Mouse (Mus musculus): Measurements from ENCODE around the gene Gcnt3. TPM values are rescaled to one million over a fixed set of nuclear protein-coding genes. Genes with fewer than 3 reads are reported as not detected.
A peak's percentile ranks its signal among the peaks of the same experiment; 100 is the strongest.

The Gcnt3 gene
- polyA plus RNA-seq, 1 experiment from 2014 or later, result 0.23 TPM

- WGBS, result 65% methylated on average over 8 of the region's 8 CpGs
- H3K4me1 ChIP-seq, result no peaks in the 10 kb centered on the region
- ATAC-seq (ENCODE audit: insufficient number of reproducible peaks, low FRiP score, low TSS enrichment, low read depth), result no peak
These were observed 32.1 kb upstream of the Gcnt3 start for GRCm38 (mm10) chr9:70069961-70070435.

GRCm38 (mm10) chr9:70067497-70067896, 29.6 kb upstream of the Gcnt3 start:
- no peak for ATAC-seq (ENCODE audit: insufficient number of reproducible peaks, low FRiP score, low TSS enrichment, low read depth)

More at GRCm38 (mm10) chr9:70069961-70070435, 32.1 kb upstream of the Gcnt3 start:
- H3K27me3 ChIP-seq, result 0 out of 2 replicates have a peak, but pooled peaks cover 2% of the 10 kb centered on the region
- H3K27ac ChIP-seq (replicated peaks), result no peak overlapping the region
- no peaks in the 10 kb centered on the region for H3K9me3 ChIP-seq (replicated peaks)
- H3K9ac ChIP-seq, result no peak overlapping the region
- H3K4me3 ChIP-seq (replicated peaks), result no peak overlapping the region
- H3K4me2 ChIP-seq (replicated peaks), result no peak overlapping the region
- H3K36me3 ChIP-seq, result no peaks in the 10 kb centered on the region

GRCm38 (mm10) chr9:70062012-70062411, 24.1 kb upstream of the Gcnt3 start:
- no peak overlapping the region for H3K4me3 ChIP-seq (replicated peaks)
- no peaks in the 10 kb centered on the region for H3K9me3 ChIP-seq (replicated peaks)
- ATAC-seq (ENCODE audit: insufficient number of reproducible peaks, low FRiP score, low TSS enrichment, low read depth), result no peak
- no peaks in the 10 kb centered on the region for H3K4me1 ChIP-seq
- H3K27ac ChIP-seq (replicated peaks), result no peak overlapping the region
- no peak overlapping the region for H3K9ac ChIP-seq
- 74% methylated on average over 3 of the region's 3 CpGs for WGBS
- no peaks in the 10 kb centered on the region for H3K36me3 ChIP-seq
- no peaks in the 10 kb centered on the region for H3K27me3 ChIP-seq
- no peak overlapping the region for H3K4me2 ChIP-seq (replicated peaks)

More at GRCm38 (mm10) chr9:70067497-70067896, 29.6 kb upstream of the Gcnt3 start:
- no peak overlapping the region for H3K4me3 ChIP-seq (replicated peaks)
- no peaks in the 10 kb centered on the region for H3K4me1 ChIP-seq
- H3K9ac ChIP-seq, result no peak overlapping the region
- H3K27me3 ChIP-seq, result no peaks in the 10 kb centered on the region
- no peaks in the 10 kb centered on the region for H3K9me3 ChIP-seq (replicated peaks)
- H3K4me2 ChIP-seq (replicated peaks), result no peak overlapping the region
- WGBS, result 90% methylated on average over 3 of the region's 3 CpGs
- no peaks in the 10 kb centered on the region for H3K36me3 ChIP-seq
- H3K27ac ChIP-seq (replicated peaks), result no peak overlapping the region

- WGBS, result 46% methylated on average over 3 of the region's 3 CpGs
- Histone ChIP-seq H3K4me1 (peaks cover 17% of the 10 kb centered on the region), H3K9ac (no peak overlapping the region), H3K9me3 (replicated peaks) (no peaks in the 10 kb centered on the region), H3K27ac (replicated peaks) (no peak overlapping the region), H3K27me3 (no peaks in the 10 kb centered on the region), H3K4me2 (replicated peaks) (no peak overlapping the region), H3K4me3 (replicated peaks) (no peak overlapping the region), H3K36me3 (no peaks in the 10 kb centered on the region)
- ATAC-seq (ENCODE audit: insufficient number of reproducible peaks, low FRiP score, low TSS enrichment, low read depth), result no peak
These were observed 15.5 kb upstream of the Gcnt3 start for GRCm38 (mm10) chr9:70053411-70053810.

GRCm38 (mm10) chr9:70052730-70053129, 14.8 kb upstream of the Gcnt3 start:
- no peaks in the 10 kb centered on the region for H3K9me3 ChIP-seq (replicated peaks)
- H3K4me2 ChIP-seq (replicated peaks), result no peak overlapping the region
- no peak overlapping the region for H3K4me3 ChIP-seq (replicated peaks)
- peaks cover 17% of the 10 kb centered on the region for H3K4me1 ChIP-seq
- H3K27me3 ChIP-seq, result no peaks in the 10 kb centered on the region
- H3K27ac ChIP-seq (replicated peaks), result no peak overlapping the region
- 80% methylated on average over 3 of the region's 3 CpGs for WGBS
- no peaks in the 10 kb centered on the region for H3K36me3 ChIP-seq
- H3K9ac ChIP-seq, result no peak overlapping the region
- no peak for ATAC-seq (ENCODE audit: insufficient number of reproducible peaks, low FRiP score, low TSS enrichment, low read depth)

GRCm38 (mm10) chr9:70049839-70050238, 12.0 kb upstream of the Gcnt3 start:
- no peak overlapping the region for H3K27ac ChIP-seq (replicated peaks)
- no peaks in the 10 kb centered on the region for H3K9me3 ChIP-seq (replicated peaks)
- no peak overlapping the region for H3K9ac ChIP-seq
- H3K27me3 ChIP-seq, result no peaks in the 10 kb centered on the region
- no peak for ATAC-seq (ENCODE audit: insufficient number of reproducible peaks, low FRiP score, low TSS enrichment, low read depth)
- H3K4me2 ChIP-seq (replicated peaks), result 0 out of 2 replicates have a peak overlapping the region, but pooled peaks have one; percentile 12
- H3K36me3 ChIP-seq, result no peaks in the 10 kb centered on the region
- H3K4me1 ChIP-seq, result peaks cover 17% of the 10 kb centered on the region
- WGBS, result 9% methylated on average over 8 of the region's 8 CpGs
- H3K4me3 ChIP-seq (replicated peaks), result no peak overlapping the region

- no peak overlapping the region for H3K4me3 ChIP-seq (replicated peaks)
- no peak overlapping the region for H3K9ac ChIP-seq
- no peaks in the 10 kb centered on the region for H3K27me3 ChIP-seq
- H3K27ac ChIP-seq (replicated peaks), result no peak overlapping the region
- 28% methylated on average over 3 of the region's 3 CpGs for WGBS
- H3K36me3 ChIP-seq, result no peaks in the 10 kb centered on the region
- no peak for ATAC-seq (ENCODE audit: insufficient number of reproducible peaks, low FRiP score, low TSS enrichment, low read depth)
- no peaks in the 10 kb centered on the region for H3K9me3 ChIP-seq (replicated peaks)
- H3K4me1 ChIP-seq, result peaks cover 17% of the 10 kb centered on the region
- 0 out of 2 replicates have a peak overlapping the region, but pooled peaks have one; percentile 12 for H3K4me2 ChIP-seq (replicated peaks)
These were observed 11.5 kb upstream of the Gcnt3 start for GRCm38 (mm10) chr9:70049416-70049783.

- no peaks in the 10 kb centered on the region for H3K27me3 ChIP-seq
- no peaks in the 10 kb centered on the region for H3K9me3 ChIP-seq (replicated peaks)
- WGBS, result 43% methylated on average over 6 of the region's 6 CpGs
- no peak overlapping the region for H3K4me2 ChIP-seq (replicated peaks)
- H3K36me3 ChIP-seq, result no peaks in the 10 kb centered on the region
- H3K4me3 ChIP-seq (replicated peaks), result no peak overlapping the region
- ATAC-seq (ENCODE audit: insufficient number of reproducible peaks, low FRiP score, low TSS enrichment, low read depth), result no peak
- no peak overlapping the region for H3K27ac ChIP-seq (replicated peaks)
- H3K4me1 ChIP-seq, result peaks cover 17% of the 10 kb centered on the region
- no peak overlapping the region for H3K9ac ChIP-seq
These were observed 11.0 kb upstream of the Gcnt3 start for GRCm38 (mm10) chr9:70048751-70049415.

- Histone ChIP-seq H3K9me3 (replicated peaks) (no peaks in the 10 kb centered on the region), H3K4me3 (replicated peaks) (no peak overlapping the region), H3K27me3 (no peaks in the 10 kb centered on the region), H3K4me1 (peaks cover 17% of the 10 kb centered on the region), H3K27ac (replicated peaks) (no peak overlapping the region), H3K9ac (no peak overlapping the region), H3K4me2 (replicated peaks) (no peak overlapping the region), H3K36me3 (no peaks in the 10 kb centered on the region)
- no peak for ATAC-seq (ENCODE audit: insufficient number of reproducible peaks, low FRiP score, low TSS enrichment, low read depth)
- 32% methylated on average over 5 of the region's 5 CpGs for WGBS
These were observed 10.4 kb upstream of the Gcnt3 start for GRCm38 (mm10) chr9:70048280-70048679.

- no peak overlapping the region for H3K9ac ChIP-seq
- H3K4me2 ChIP-seq (replicated peaks), result no peak overlapping the region
- 37% methylated on average over 3 of the region's 3 CpGs for WGBS
- no peak overlapping the region for H3K27ac ChIP-seq (replicated peaks)
- H3K36me3 ChIP-seq, result no peaks in the 10 kb centered on the region
- H3K4me1 ChIP-seq, result peaks cover 17% of the 10 kb centered on the region
- ATAC-seq (ENCODE audit: insufficient number of reproducible peaks, low FRiP score, low TSS enrichment, low read depth), result no peak
- no peak overlapping the region for H3K4me3 ChIP-seq (replicated peaks)
- H3K27me3 ChIP-seq, result no peaks in the 10 kb centered on the region
- H3K9me3 ChIP-seq (replicated peaks), result no peaks in the 10 kb centered on the region
These were observed 10.0 kb upstream of the Gcnt3 start for GRCm38 (mm10) chr9:70047839-70048238.

GRCm38 (mm10) chr9:70046255-70046654, 8.4 kb upstream of the Gcnt3 start:
- 88% methylated on average over 6 of the region's 6 CpGs for WGBS
- H3K9ac ChIP-seq, result no peak overlapping the region
- H3K4me2 ChIP-seq (replicated peaks), result no peak overlapping the region
- H3K27me3 ChIP-seq, result no peaks in the 10 kb centered on the region
- no peaks in the 10 kb centered on the region for H3K9me3 ChIP-seq (replicated peaks)
- peaks cover 17% of the 10 kb centered on the region for H3K4me1 ChIP-seq
- H3K27ac ChIP-seq (replicated peaks), result no peak overlapping the region
- H3K36me3 ChIP-seq, result no peaks in the 10 kb centered on the region
- no peak for ATAC-seq (ENCODE audit: insufficient number of reproducible peaks, low FRiP score, low TSS enrichment, low read depth)
- no peak overlapping the region for H3K4me3 ChIP-seq (replicated peaks)

- no peaks in the 10 kb centered on the region for H3K27me3 ChIP-seq
- no peak overlapping the region for H3K4me2 ChIP-seq (replicated peaks)
- no peak for ATAC-seq (ENCODE audit: insufficient number of reproducible peaks, low FRiP score, low TSS enrichment, low read depth)
- H3K9ac ChIP-seq, result no peak overlapping the region
- H3K4me3 ChIP-seq (replicated peaks), result no peak overlapping the region
- no peak overlapping the region for H3K27ac ChIP-seq (replicated peaks)
- no peaks in the 10 kb centered on the region for H3K9me3 ChIP-seq (replicated peaks)
- peaks cover 13% of the 10 kb centered on the region for H3K4me1 ChIP-seq
- no peaks in the 10 kb centered on the region for H3K36me3 ChIP-seq
- WGBS, result 72% methylated on average over 2 of the region's 2 CpGs
These were observed 7.0 kb upstream of the Gcnt3 start for GRCm38 (mm10) chr9:70044865-70045264.

Data from embryonic facial prominence, embryonic 15.5 days (tissue).